In genomic region chr4:12776217-12776578, GRCm38 (mm10) we compare ENCODE assay signal across 16 mouse cellular contexts.
A peak's percentile ranks its signal among the peaks of the same experiment; 100 is the strongest.
DNase-seq lines count a peak whose midpoint lies in the region; ATAC-seq lines count a peak whose summit lies in the region.
"Had no signal": no experiment of that assay in that cellular context is flagged by ENCODE, and none has a peak within 500 bp of the region (broad histone marks: within the 10 kb centered on the region; RNA-seq: fewer than 3 reads in every experiment).

No protein-coding gene starts in this region.

- no peak overlapping the region for H3K27ac ChIP-seq in kidney, embryonic 14.5 days (ENCODE audit: low read depth, low read length)
- no peak overlapping the region for H3K27ac ChIP-seq in limb, embryonic 11.5 days (replicated peaks; ENCODE audit: low read depth, low read length)
- H3K27ac ChIP-seq in midbrain, embryonic 16.5 days (ENCODE audit: low read length), result no peak overlapping the region
- H3K27ac ChIP-seq: gastrocnemius, adult 2 months had no signal

- DNase-seq in kidney, postnatal 4 days, result no peak
- DNase-seq in forelimb bud, embryonic 11.5 days (ENCODE audit: low read depth, low spot score), result peak; percentile 47
- DNase-seq in limb, embryonic 11.5 days (ENCODE audit: low spot score), result peak; percentile 33
- DNase-seq in left cerebral cortex, postnatal 25 days (ENCODE audit: low spot score in 2 of 2), result no peak
- no peak for DNase-seq in heart, postnatal 14 days
- DNase-seq: cerebellum, adult 8-10 months; gastrocnemius, adult 2 months; heart, postnatal 36 days; kidney, adult 8-10 months; kidney, postnatal 25 days; liver; right cerebral cortex, postnatal 4 days had no signal

- H3K4me2 ChIP-seq in kidney, embryonic 14.5 days (replicated peaks; ENCODE audit: low read depth, low read length), result no peak overlapping the region
- no peak overlapping the region for H3K4me2 ChIP-seq in limb, embryonic 11.5 days (ENCODE audit: low read depth, severe bottlenecking)
- H3K4me2 ChIP-seq in midbrain, embryonic 16.5 days (ENCODE audit: low read length), result no peak overlapping the region
- H3K4me2 ChIP-seq: heart, embryonic 12.5 days had no signal

- no peaks in the 10 kb centered on the region for H3K36me3 ChIP-seq in kidney, embryonic 14.5 days (ENCODE audit: control insufficient read depth, insufficient read depth, low read length)
- H3K36me3 ChIP-seq in limb, embryonic 11.5 days (ENCODE audit: control insufficient read depth, insufficient read depth, low read length), result no peaks in the 10 kb centered on the region
- H3K36me3 ChIP-seq in midbrain, embryonic 16.5 days (ENCODE audit: control insufficient read depth, insufficient read depth, low read length), result no peaks in the 10 kb centered on the region
- H3K36me3 ChIP-seq: heart, embryonic 12.5 days had no signal

- intact Hi-C loops in left cerebral cortex, postnatal 25 days (cut with DNase I), result no loop called here
- intact Hi-C loops in heart, postnatal 14 days (cut with DNase I), result no loop called here

- H3K4me1 ChIP-seq in kidney, embryonic 14.5 days (ENCODE audit: control insufficient read depth, insufficient read depth, low read length), result peaks cover 3% of the 10 kb centered on the region; the same call in 1 of the 2 replicates
- H3K4me1 ChIP-seq in limb, embryonic 11.5 days (ENCODE audit: control insufficient read depth, insufficient read depth, low read length), result no peaks in the 10 kb centered on the region
- H3K4me1 ChIP-seq in midbrain, embryonic 16.5 days (ENCODE audit: control insufficient read depth, insufficient read depth, low read length), result peaks cover 6% of the 10 kb centered on the region

- H3K9me3 ChIP-seq in kidney, embryonic 14.5 days (ENCODE audit: control insufficient read depth, low read length), result no peaks in the 10 kb centered on the region
- H3K9me3 ChIP-seq in limb, embryonic 11.5 days (ENCODE audit: control insufficient read depth, low read length), result no peaks in the 10 kb centered on the region
- no peaks in the 10 kb centered on the region for H3K9me3 ChIP-seq in midbrain, embryonic 16.5 days (replicated peaks; ENCODE audit: control insufficient read depth, low read length, poor library complexity, severe bottlenecking)
- H3K9me3 ChIP-seq: heart, embryonic 12.5 days had no signal

- H3K27me3 ChIP-seq in kidney, embryonic 14.5 days (ENCODE audit: control insufficient read depth, insufficient read depth, low read length), result no peaks in the 10 kb centered on the region
- H3K27me3 ChIP-seq in limb, embryonic 11.5 days (ENCODE audit: control insufficient read depth, insufficient read depth, low read length), result no peaks in the 10 kb centered on the region
- H3K27me3 ChIP-seq in midbrain, embryonic 16.5 days (ENCODE audit: control insufficient read depth, insufficient read depth, low read depth, low read length), result no peaks in the 10 kb centered on the region
- H3K27me3 ChIP-seq: heart, embryonic 12.5 days had no signal

- peak; percentile 43; the same call in 1 of the 2 replicates for ATAC-seq in kidney, embryonic 14.5 days (ENCODE audit: low FRiP score, low TSS enrichment)
- ATAC-seq in limb, embryonic 11.5 days (ENCODE audit: insufficient number of reproducible peaks, low FRiP score, low TSS enrichment, low read depth), result peak; percentile 57
- ATAC-seq in midbrain, embryonic 16.5 days, result 0 out of 2 replicates have a peak, but pooled peaks have one; percentile 26

- H3K9ac ChIP-seq in kidney, embryonic 14.5 days (ENCODE audit: low read depth, low read length), result no peak overlapping the region
- H3K9ac ChIP-seq in limb, embryonic 11.5 days (ENCODE audit: low read length), result no peak overlapping the region
- H3K9ac ChIP-seq in midbrain, embryonic 16.5 days (ENCODE audit: low read depth, low read length), result no peak overlapping the region
- H3K9ac ChIP-seq: forebrain, postnatal 0 days; heart, embryonic 12.5 days had no signal

- WGBS in kidney, embryonic 14.5 days, result 71% methylated on average over 2 of the region's 2 CpGs
- 46% methylated on average over 2 of the region's 2 CpGs for WGBS in limb, embryonic 11.5 days
- WGBS in midbrain, embryonic 16.5 days, result 87% methylated on average over 2 of the region's 2 CpGs

- H3K4me3 ChIP-seq in kidney, embryonic 14.5 days (ENCODE audit: low read length), result no peak overlapping the region
- no peak overlapping the region for H3K4me3 ChIP-seq in limb, embryonic 11.5 days (ENCODE audit: low read depth, low read length)
- H3K4me3 ChIP-seq in midbrain, embryonic 16.5 days (ENCODE audit: low read depth, low read length), result no peak overlapping the region
- H3K4me3 ChIP-seq: gastrocnemius, adult 2 months; heart, embryonic 12.5 days had no signal

Comparison
In these comparisons a context has a peak if more than half of its experiments do, and no peak if none do; other contexts are left out.
1. DNase-seq: peak in forelimb bud, embryonic 11.5 days (single experiment) and limb, embryonic 11.5 days (single experiment); none in kidney, postnatal 4 days (0 of 2), left cerebral cortex, postnatal 25 days (0 of 2) and heart, postnatal 14 days (0 of 2).
2. Peak in every context shown above with its lines, with median percentiles within 50 percentile points of each other: ATAC-seq.